Mouse (Mus musculus): ENCODE measurements around the gene Fry. TPM values are rescaled to one million over a fixed set of nuclear protein-coding genes. Genes with fewer than 3 reads are reported as not detected.

Fry gene
- polyA plus RNA-seq, 1 experiment from 2014 or later, result 21.1 TPM

DNA sequence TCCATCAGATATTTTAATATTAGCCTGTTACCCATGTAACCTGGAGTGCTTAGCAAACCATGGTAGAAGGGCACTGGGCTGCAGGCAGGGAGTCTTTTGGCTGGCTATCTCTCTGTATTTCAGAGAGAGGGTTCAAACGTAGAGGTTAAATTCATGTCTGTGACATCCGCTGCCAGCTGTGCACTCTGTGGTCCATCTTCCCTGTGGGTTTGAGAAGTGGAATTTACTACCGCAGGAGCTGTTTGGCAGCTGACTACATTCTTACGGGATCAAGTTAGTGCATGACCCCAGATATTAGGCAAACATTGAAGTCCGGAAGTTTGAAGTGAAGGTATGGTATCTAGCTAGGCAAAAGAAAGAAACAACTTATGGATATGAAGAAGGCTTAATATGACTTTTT lies 222.5 kb downstream of the Fry start:
- H3K4me1 ChIP-seq (ENCODE audit: control insufficient read depth, insufficient read depth, low read length), result no peaks in the 10 kb centered on the region
- DNase-seq (ENCODE audit: low spot score) (no peak), ATAC-seq (ENCODE audit: insufficient read depth, low FRiP score, low TSS enrichment) (no peak)
- no peak overlapping the region for H3K27ac ChIP-seq (ENCODE audit: low read depth, low read length)
- H3K27me3 ChIP-seq (ENCODE audit: control insufficient read depth, insufficient read depth, low read length), result no peaks in the 10 kb centered on the region
- no peak overlapping the region for H3K9ac ChIP-seq (ENCODE audit: low read length)
- no peak overlapping the region for H3K4me2 ChIP-seq (ENCODE audit: low read depth)
- 59% methylated on average over 5 of the region's 5 CpGs for WGBS
- no peaks in the 10 kb centered on the region for H3K9me3 ChIP-seq (ENCODE audit: control insufficient read depth, low read length)
- no peak overlapping the region for H3K4me3 ChIP-seq (ENCODE audit: low read depth, low read length)
- H3K36me3 ChIP-seq (ENCODE audit: control insufficient read depth, insufficient read depth, low read length), result no peaks in the 10 kb centered on the region

DNA sequence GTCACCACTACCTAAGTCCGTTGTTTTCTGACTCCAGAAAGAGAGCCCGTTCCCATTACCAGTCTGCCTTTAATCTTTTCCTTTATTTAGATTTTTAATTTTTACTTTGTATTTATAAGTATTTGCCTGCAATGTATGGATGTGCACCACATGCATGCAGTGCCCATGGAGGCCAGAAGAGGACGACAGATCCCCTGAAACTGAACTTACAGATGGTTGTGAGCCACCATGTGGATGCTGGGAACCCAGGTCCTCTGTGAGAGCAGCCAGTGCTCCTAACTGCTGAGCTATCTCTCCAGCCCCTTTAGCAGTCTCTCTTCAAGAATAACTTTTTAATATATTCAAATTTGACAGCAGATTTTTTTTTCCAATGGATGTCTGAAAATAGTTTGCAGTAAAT lies 223.7 kb downstream of the Fry start:
- H3K36me3 ChIP-seq (ENCODE audit: control insufficient read depth, insufficient read depth, low read length), result no peaks in the 10 kb centered on the region
- DNase-seq (ENCODE audit: low spot score), result no peak
- WGBS, result 84% methylated on average over 3 of the region's 3 CpGs
- H3K9me3 ChIP-seq (ENCODE audit: control insufficient read depth, low read length), result no peaks in the 10 kb centered on the region
- no peak for ATAC-seq (ENCODE audit: insufficient read depth, low FRiP score, low TSS enrichment)
- H3K27ac ChIP-seq (ENCODE audit: low read depth, low read length), result no peak overlapping the region
- H3K4me3 ChIP-seq (ENCODE audit: low read depth, low read length), result no peak overlapping the region
- no peaks in the 10 kb centered on the region for H3K27me3 ChIP-seq (ENCODE audit: control insufficient read depth, insufficient read depth, low read length)
- H3K4me1 ChIP-seq (ENCODE audit: control insufficient read depth, insufficient read depth, low read length), result no peaks in the 10 kb centered on the region
- H3K9ac ChIP-seq (ENCODE audit: low read length), result no peak overlapping the region
- no peak overlapping the region for H3K4me2 ChIP-seq (ENCODE audit: low read depth)

- H3K9ac ChIP-seq (ENCODE audit: low read length), result no peak overlapping the region
- no peaks in the 10 kb centered on the region for H3K36me3 ChIP-seq (ENCODE audit: control insufficient read depth, insufficient read depth, low read length)
- no peaks in the 10 kb centered on the region for H3K27me3 ChIP-seq (ENCODE audit: control insufficient read depth, insufficient read depth, low read length)
- H3K4me1 ChIP-seq (ENCODE audit: control insufficient read depth, insufficient read depth, low read length), result no peaks in the 10 kb centered on the region
- WGBS, result 94% methylated on average over 7 of the region's 7 CpGs
- no peak overlapping the region for H3K4me2 ChIP-seq (ENCODE audit: low read depth)
- no peak overlapping the region for H3K4me3 ChIP-seq (ENCODE audit: low read depth, low read length)
- DNase-seq (ENCODE audit: low spot score), result no peak
- no peak overlapping the region for H3K27ac ChIP-seq (ENCODE audit: low read depth, low read length)
- ATAC-seq (ENCODE audit: insufficient read depth, low FRiP score, low TSS enrichment), result no peak
- no peaks in the 10 kb centered on the region for H3K9me3 ChIP-seq (ENCODE audit: control insufficient read depth, low read length)
Observed at GRCm38 (mm10) chr5:150345946-150346345, 227.5 kb downstream of the Fry start.

GRCm38 (mm10) chr5:150346378-150346777 lies 227.9 kb downstream of the Fry start:
- H3K27ac ChIP-seq (ENCODE audit: low read depth, low read length), result no peak overlapping the region
- 78% methylated on average over 4 of the region's 4 CpGs for WGBS
- ATAC-seq (ENCODE audit: insufficient read depth, low FRiP score, low TSS enrichment) (no peak), DNase-seq (ENCODE audit: low spot score) (no peak)
- no peaks in the 10 kb centered on the region for H3K9me3 ChIP-seq (ENCODE audit: control insufficient read depth, low read length)
- no peaks in the 10 kb centered on the region for H3K27me3 ChIP-seq (ENCODE audit: control insufficient read depth, insufficient read depth, low read length)
- no peak overlapping the region for H3K4me3 ChIP-seq (ENCODE audit: low read depth, low read length)
- H3K4me2 ChIP-seq (ENCODE audit: low read depth), result no peak overlapping the region
- no peak overlapping the region for H3K9ac ChIP-seq (ENCODE audit: low read length)
- H3K4me1 ChIP-seq (ENCODE audit: control insufficient read depth, insufficient read depth, low read length), result no peaks in the 10 kb centered on the region
- H3K36me3 ChIP-seq (ENCODE audit: control insufficient read depth, insufficient read depth, low read length), result no peaks in the 10 kb centered on the region

DNA sequence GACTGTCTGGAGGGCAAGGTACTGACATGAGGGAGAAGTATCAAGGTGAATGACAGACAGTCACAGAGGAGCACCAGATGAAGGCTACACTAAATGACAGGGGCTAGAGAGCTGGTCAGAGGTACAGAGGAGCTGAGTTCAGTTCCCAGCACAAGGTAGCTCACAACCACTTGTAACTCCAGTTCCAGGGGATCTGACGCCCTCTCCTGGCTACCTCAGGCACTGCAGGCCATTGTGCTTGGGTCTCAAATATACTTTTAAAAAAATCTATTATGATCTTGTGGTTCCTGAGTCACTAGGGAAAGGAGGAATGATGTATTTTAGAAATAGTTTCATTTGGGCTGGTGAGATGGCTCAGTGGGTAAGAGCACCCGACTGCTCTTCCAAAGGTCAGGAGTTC lies 229.4 kb downstream of the Fry start:
- WGBS, result 87% methylated on average over 2 of the region's 2 CpGs
- Histone ChIP-seq H3K9ac (ENCODE audit: low read length) (no peak overlapping the region), H3K4me3 (ENCODE audit: low read depth, low read length) (no peak overlapping the region), H3K4me2 (ENCODE audit: low read depth) (no peak overlapping the region), H3K36me3 (ENCODE audit: control insufficient read depth, insufficient read depth, low read length) (no peaks in the 10 kb centered on the region), H3K27me3 (ENCODE audit: control insufficient read depth, insufficient read depth, low read length) (no peaks in the 10 kb centered on the region), H3K27ac (ENCODE audit: low read depth, low read length) (no peak overlapping the region), H3K9me3 (ENCODE audit: control insufficient read depth, low read length) (no peaks in the 10 kb centered on the region), H3K4me1 (ENCODE audit: control insufficient read depth, insufficient read depth, low read length) (no peaks in the 10 kb centered on the region)
- no peak for ATAC-seq (ENCODE audit: insufficient read depth, low FRiP score, low TSS enrichment)
- DNase-seq (ENCODE audit: low spot score), result no peak

DNA sequence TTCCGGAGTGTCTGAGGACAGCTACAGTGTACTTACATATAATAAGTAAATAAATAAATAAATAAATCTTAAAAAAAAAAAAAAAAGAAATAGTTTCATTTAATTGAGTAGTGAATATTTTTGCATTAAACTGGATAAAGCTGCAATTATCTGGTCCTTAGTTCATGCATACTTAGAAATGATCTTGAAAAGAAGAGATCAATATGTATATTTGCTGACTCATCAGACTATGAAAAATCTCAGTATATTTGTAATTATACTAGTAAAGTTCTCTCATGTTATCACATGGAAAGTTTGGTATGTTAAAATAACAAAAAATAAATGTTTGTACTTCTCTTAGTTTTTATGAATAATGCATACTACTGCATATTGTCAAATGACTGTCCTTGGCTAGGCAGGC lies 229.9 kb downstream of the Fry start:
- no peaks in the 10 kb centered on the region for H3K36me3 ChIP-seq (ENCODE audit: control insufficient read depth, insufficient read depth, low read length)

GRCm38 (mm10) chr5:150351191-150351590 lies 232.7 kb downstream of the Fry start:
- no peak for DNase-seq (ENCODE audit: low spot score)
- no peak for ATAC-seq (ENCODE audit: insufficient read depth, low FRiP score, low TSS enrichment)
- Histone ChIP-seq H3K9me3 (ENCODE audit: control insufficient read depth, low read length) (no peaks in the 10 kb centered on the region), H3K27me3 (ENCODE audit: control insufficient read depth, insufficient read depth, low read length) (no peaks in the 10 kb centered on the region), H3K27ac (ENCODE audit: low read depth, low read length) (no peak overlapping the region), H3K4me3 (ENCODE audit: low read depth, low read length) (no peak overlapping the region), H3K4me1 (ENCODE audit: control insufficient read depth, insufficient read depth, low read length) (no peaks in the 10 kb centered on the region), H3K4me2 (ENCODE audit: low read depth) (no peak overlapping the region), H3K9ac (ENCODE audit: low read length) (no peak overlapping the region), H3K36me3 (ENCODE audit: control insufficient read depth, insufficient read depth, low read length) (no peaks in the 10 kb centered on the region)
- 74% methylated on average over 2 of the region's 2 CpGs for WGBS

More for the DNA sequence above, 229.9 kb downstream of the Fry start:
- no peak overlapping the region for H3K9ac ChIP-seq (ENCODE audit: low read length)
- no peak overlapping the region for H3K27ac ChIP-seq (ENCODE audit: low read depth, low read length)
- no peaks in the 10 kb centered on the region for H3K4me1 ChIP-seq (ENCODE audit: control insufficient read depth, insufficient read depth, low read length)
- 83% methylated on average over 1 of the region's 1 CpGs for WGBS
- no peak for ATAC-seq (ENCODE audit: insufficient read depth, low FRiP score, low TSS enrichment)
- no peak overlapping the region for H3K4me2 ChIP-seq (ENCODE audit: low read depth)
- no peak for DNase-seq (ENCODE audit: low spot score)
- H3K4me3 ChIP-seq (ENCODE audit: low read depth, low read length), result no peak overlapping the region
- no peaks in the 10 kb centered on the region for H3K9me3 ChIP-seq (ENCODE audit: control insufficient read depth, low read length)
- H3K27me3 ChIP-seq (ENCODE audit: control insufficient read depth, insufficient read depth, low read length), result no peaks in the 10 kb centered on the region

GRCm38 (mm10) chr5:150358671-150359070 lies 240.2 kb downstream of the Fry start:
- Histone ChIP-seq H3K27me3 (ENCODE audit: control insufficient read depth, insufficient read depth, low read length) (no peaks in the 10 kb centered on the region), H3K4me3 (ENCODE audit: low read depth, low read length) (no peak overlapping the region), H3K4me2 (ENCODE audit: low read depth) (no peak overlapping the region), H3K27ac (ENCODE audit: low read depth, low read length) (no peak overlapping the region), H3K4me1 (ENCODE audit: control insufficient read depth, insufficient read depth, low read length) (no peaks in the 10 kb centered on the region), H3K9ac (ENCODE audit: low read length) (no peak overlapping the region), H3K36me3 (ENCODE audit: control insufficient read depth, insufficient read depth, low read length) (no peaks in the 10 kb centered on the region), H3K9me3 (ENCODE audit: control insufficient read depth, low read length) (no peaks in the 10 kb centered on the region)
- WGBS, result 92% methylated on average over 14 of the region's 14 CpGs
- DNase-seq (ENCODE audit: low spot score), result no peak
- no peak for ATAC-seq (ENCODE audit: insufficient read depth, low FRiP score, low TSS enrichment)

DNA sequence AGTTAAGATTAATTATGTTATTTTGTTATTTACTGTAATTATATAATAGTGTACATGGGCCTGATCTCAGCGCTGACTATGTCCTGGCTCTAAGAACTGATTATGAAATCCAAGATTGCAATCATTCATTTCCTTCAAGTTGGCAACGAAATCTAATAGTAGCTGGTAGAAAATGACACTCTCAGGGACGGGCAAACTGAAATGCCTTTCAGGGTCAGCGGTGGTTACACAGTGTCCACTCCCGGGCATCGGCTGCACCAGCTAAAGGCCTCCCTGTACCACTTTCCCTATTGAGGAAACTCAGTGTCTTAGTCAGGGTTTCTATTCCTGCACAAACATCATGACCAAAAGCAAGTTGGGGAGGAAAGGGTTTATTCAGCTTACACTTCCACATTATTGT lies 243.8 kb downstream of the Fry start:
- no peak overlapping the region for H3K27ac ChIP-seq (ENCODE audit: low read depth, low read length)
- 89% methylated on average over 6 of the region's 6 CpGs for WGBS
- DNase-seq (ENCODE audit: low spot score) (no peak), ATAC-seq (ENCODE audit: insufficient read depth, low FRiP score, low TSS enrichment) (no peak)
- no peaks in the 10 kb centered on the region for H3K9me3 ChIP-seq (ENCODE audit: control insufficient read depth, low read length)
- H3K9ac ChIP-seq (ENCODE audit: low read length), result no peak overlapping the region
- H3K4me3 ChIP-seq (ENCODE audit: low read depth, low read length), result no peak overlapping the region
- H3K4me2 ChIP-seq (ENCODE audit: low read depth), result no peak overlapping the region
- H3K36me3 ChIP-seq (ENCODE audit: control insufficient read depth, insufficient read depth, low read length), result no peaks in the 10 kb centered on the region
- no peaks in the 10 kb centered on the region for H3K27me3 ChIP-seq (ENCODE audit: control insufficient read depth, insufficient read depth, low read length)
- H3K4me1 ChIP-seq (ENCODE audit: control insufficient read depth, insufficient read depth, low read length), result no peaks in the 10 kb centered on the region
